Mouse (Mus musculus) megakaryocyte, adult 5-6 weeks (primary cell): Measurements from ENCODE around the gene Lkaaear1. TPM values are rescaled to one million over a fixed set of nuclear protein-coding genes. Genes with fewer than 3 reads are reported as not detected.

ENCODE experiments used
- ATAC-seq: 2 replicates; pipeline ENCODE4 v1.8.0; 2016; ENCODE audit warnings: mild to moderate bottlenecking, inconsistent platforms; ENCODE audit not compliant: poor library complexity, severe bottlenecking
- total RNA-seq, 2 experiments: library from RNA; stranded (forward) in 1 of 2; stranded (reverse) in 1 of 2; fragments of 153-499, 151-499 nt in 1 of 2; fragments of 221-1000, 200-1000 nt in 1 of 2; gene quantifications; 2 replicates each; pipeline versions ENCODE4 v1.2.3 to v1.2.4; 2015 to 2017

Lkaaear1 gene
- total RNA-seq, 2 experiments from 2014 or later, result not detected

DNA sequence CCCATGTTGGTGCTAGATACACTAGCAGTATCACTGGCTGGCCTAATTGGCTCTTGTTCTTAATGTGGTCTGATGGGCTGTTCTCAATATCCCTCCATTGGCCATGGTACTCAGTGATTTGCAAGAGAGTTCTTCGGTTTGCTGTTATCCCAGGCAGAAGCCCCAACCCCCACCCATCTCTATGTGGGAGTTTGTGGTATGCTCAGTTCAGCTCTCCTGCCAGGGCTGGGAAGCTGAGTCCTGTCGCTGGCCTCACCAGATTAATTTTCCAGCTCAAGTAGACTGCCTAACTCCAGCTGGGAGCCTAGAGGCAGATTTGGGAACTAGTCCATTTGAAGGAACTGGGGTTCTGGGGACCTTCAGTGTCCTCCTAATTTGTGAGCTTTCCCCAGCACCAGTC is 40.8 kb downstream of the Lkaaear1 start:
- no peak for ATAC-seq

DNA sequence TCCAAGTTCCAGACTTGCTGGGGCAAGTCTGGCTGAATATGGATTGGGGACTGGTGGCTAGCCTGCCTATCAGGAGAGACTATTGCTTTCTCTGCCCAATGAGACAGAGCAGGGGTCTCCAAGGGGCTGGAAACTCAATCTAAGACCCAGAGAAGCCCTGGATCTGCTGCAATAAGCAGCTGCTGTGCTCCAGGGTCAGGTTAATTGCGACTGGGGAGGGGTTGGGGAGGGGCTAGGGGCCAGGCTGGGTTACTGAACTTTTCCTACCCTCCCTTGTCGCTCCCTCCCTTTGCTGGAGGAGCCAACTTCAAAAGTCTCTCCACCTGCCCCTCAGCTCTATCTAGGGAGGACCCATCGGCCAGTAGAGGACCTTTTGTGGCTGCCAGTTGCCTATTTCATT is 41.5 kb downstream of the Lkaaear1 start, which contains the start of gene Gm29797:
Gene Gm29797 (plus strand): TSS at position 301 of the 400 bp plus-strand sequence.
- no peak for ATAC-seq

DNA sequence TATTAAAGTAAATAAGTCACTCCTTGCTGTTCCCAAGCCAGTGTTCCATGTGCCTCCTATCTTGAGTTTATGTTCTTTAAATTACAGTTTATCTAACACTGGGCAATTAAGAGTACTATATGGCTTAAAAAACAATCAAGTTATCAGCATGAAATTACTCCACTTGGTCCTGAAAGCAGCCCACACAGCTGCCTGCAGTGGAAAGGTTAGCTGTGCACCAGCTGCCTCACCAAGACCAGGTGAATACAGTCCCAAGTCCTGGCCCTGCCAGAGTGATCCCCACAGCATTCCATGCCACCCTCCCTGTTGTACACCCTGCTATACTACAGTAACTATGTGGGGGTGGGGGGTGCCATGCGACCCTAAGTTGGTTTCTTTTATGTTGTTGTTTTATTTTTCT is 44.7 kb downstream of the Lkaaear1 start:
- ATAC-seq, result no peak

DNA sequence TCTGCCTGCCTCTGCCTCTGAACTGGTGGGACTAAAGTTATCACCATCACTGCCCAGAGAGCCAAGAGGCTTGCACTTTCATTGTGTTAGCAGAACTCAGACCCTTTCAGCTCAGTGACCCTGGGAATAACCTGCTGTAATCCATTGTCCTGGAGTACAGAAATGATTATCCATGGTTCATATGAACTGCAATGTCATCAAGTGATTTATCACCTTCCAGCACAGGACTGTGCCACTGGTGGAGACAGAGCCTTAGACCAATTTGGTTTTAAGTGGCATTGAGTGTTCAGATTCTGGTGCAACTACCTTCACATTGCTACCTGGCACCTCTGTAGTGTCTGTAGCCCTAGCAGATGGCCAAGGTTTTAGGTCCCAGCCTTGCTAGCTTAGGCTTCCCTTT is 45.2 kb downstream of the Lkaaear1 start:
- no peak for ATAC-seq

DNA sequence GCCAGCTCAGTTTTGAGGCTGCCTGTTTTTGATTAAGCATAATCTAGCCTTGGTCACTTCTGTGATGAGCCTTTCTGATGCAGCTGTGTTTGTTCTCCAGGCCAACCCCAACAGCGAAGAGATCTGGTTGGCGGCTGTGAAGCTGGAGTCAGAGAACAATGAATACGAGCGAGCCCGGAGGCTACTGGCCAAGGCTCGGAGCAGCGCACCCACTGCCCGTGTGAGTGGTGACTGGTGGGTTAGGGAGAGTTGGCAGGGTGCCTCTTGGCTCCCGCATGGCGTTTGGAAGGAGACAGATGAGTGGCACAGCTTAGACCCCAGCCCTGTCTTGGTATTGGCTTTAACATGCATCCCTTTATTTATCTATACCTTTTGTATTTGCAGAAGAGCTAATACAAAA is 49.3 kb downstream of the Lkaaear1 start:
- ATAC-seq, result no peak

Other genes with a start within 250 kb of the Lkaaear1 start
- gene Zbtb46, start 239.0 kb downstream of the Lkaaear1 start, total RNA-seq (2015), result 1.4 and 2.5 TPM in 2 replicates
- gene Zbtb46, start 239.0 kb downstream of the Lkaaear1 start, total RNA-seq (2017), result 2.3 and 3.9 TPM in 2 replicates
- gene Abhd16b, start 205.2 kb downstream of the Lkaaear1 start, total RNA-seq (2015), result not detected in 2 replicates
- not detected in 2 replicates for gene Abhd16b, start 205.2 kb downstream of the Lkaaear1 start, total RNA-seq (2017)
- gene Tpd52l2, start 201.3 kb downstream of the Lkaaear1 start, total RNA-seq (2015), result 37.8 and 55.2 TPM in 2 replicates
- gene Tpd52l2, start 201.3 kb downstream of the Lkaaear1 start, total RNA-seq (2017), result 61.6 and 102 TPM in 2 replicates
- gene Dnajc5, start 178.0 kb downstream of the Lkaaear1 start, total RNA-seq (2015), result 32.2 and 35.1 TPM in 2 replicates
- gene Dnajc5, start 178.0 kb downstream of the Lkaaear1 start, total RNA-seq (2017), result 39.7 and 44.9 TPM in 2 replicates
- gene Uckl1, start 113.5 kb downstream of the Lkaaear1 start, total RNA-seq (2015), result 86.0 and 103 TPM in 2 replicates
- 65.2 and 79.3 TPM in 2 replicates for gene Uckl1, start 113.5 kb downstream of the Lkaaear1 start, total RNA-seq (2017)
- 13.3 and 15.1 TPM in 2 replicates for gene Prpf6, start 106.6 kb downstream of the Lkaaear1 start, total RNA-seq (2015)
- gene Prpf6, start 106.6 kb downstream of the Lkaaear1 start, total RNA-seq (2017), result 68.0 and 68.1 TPM in 2 replicates
- gene Zfp512b, start 105.6 kb downstream of the Lkaaear1 start, total RNA-seq (2015), result 3.6 and 4.7 TPM in 2 replicates
- 8.1 and 9.9 TPM in 2 replicates for gene Zfp512b, start 105.6 kb downstream of the Lkaaear1 start, total RNA-seq (2017)
- gene Samd10, start 99.2 kb downstream of the Lkaaear1 start, total RNA-seq (2015), result 7.4 and 9.7 TPM in 2 replicates
- 2.3 and 2.8 TPM in 2 replicates for gene Samd10, start 99.2 kb downstream of the Lkaaear1 start, total RNA-seq (2017)
- gene Gm29797, start 41.4 kb downstream of the Lkaaear1 start, total RNA-seq (2015), result not detected in 2 replicates
- not detected in 2 replicates for gene Gm29797, start 41.4 kb downstream of the Lkaaear1 start, total RNA-seq (2017)
- gene Sox18, start 26.8 kb downstream of the Lkaaear1 start, total RNA-seq (2015), result 0.14 and 0.20 TPM in 2 replicates
- not detected in 2 replicates for gene Sox18, start 26.8 kb downstream of the Lkaaear1 start, total RNA-seq (2017)
- 9.4 and 9.6 TPM in 2 replicates for gene Tcea2, start 18.1 kb downstream of the Lkaaear1 start, total RNA-seq (2015)
- gene Tcea2, start 18.1 kb downstream of the Lkaaear1 start, total RNA-seq (2017), result 6.3 and 8.2 TPM in 2 replicates
- 502 and 576 TPM in 2 replicates for gene Rgs19, start 4.5 kb downstream of the Lkaaear1 start, total RNA-seq (2015)
- gene Rgs19, start 4.5 kb downstream of the Lkaaear1 start, total RNA-seq (2017), result 162 and 178 TPM in 2 replicates
- not detected in 2 replicates for gene Oprl1, start 16.6 kb upstream of the Lkaaear1 start, total RNA-seq (2015)
- not detected in 2 replicates for gene Oprl1, start 16.6 kb upstream of the Lkaaear1 start, total RNA-seq (2017)
- gene Myt1, start 64.9 kb upstream of the Lkaaear1 start, total RNA-seq (2015), result not detected in 2 replicates
- not detected in 2 replicates for gene Myt1, start 64.9 kb upstream of the Lkaaear1 start, total RNA-seq (2017)
- gene Pcmtd2, start 139.4 kb upstream of the Lkaaear1 start, total RNA-seq (2015), result 18.0 and 23.6 TPM in 2 replicates
- 24.5 and 24.8 TPM in 2 replicates for gene Pcmtd2, start 139.4 kb upstream of the Lkaaear1 start, total RNA-seq (2017)
- 15.6 and 22.3 TPM in 2 replicates for gene Polr3k, start 165.9 kb upstream of the Lkaaear1 start, total RNA-seq (2015)
- 19.6 and 19.8 TPM in 2 replicates for gene Polr3k, start 165.9 kb upstream of the Lkaaear1 start, total RNA-seq (2017)